Mouse (Mus musculus) hematopoietic stem cell, adult 5-6 weeks (primary cell): ENCODE measurements around the gene T2. TPM values are rescaled to one million over a fixed set of nuclear protein-coding genes. Genes with fewer than 3 reads are reported as not detected.
"Not testable (repeated sequence)": the region's sequence is repeated elsewhere in the genome, so short reads cannot be mapped to it uniquely, and the experiment has no call there.

Source experiments
- ATAC-seq, 2 experiments: fragments of 125-278 bp in 1 of 2; replicated peaks in 1 of 2; 2 replicates each; pipeline ENCODE4 v1.8.0; 2016 to 2017; ENCODE audit warnings: inconsistent platforms in 2 of 2, mild to moderate bottlenecking in 2 of 2, moderate number of reproducible peaks in 2 of 2, low read depth in 1 of 2, moderate TSS enrichment in 1 of 2; ENCODE audit not compliant: low FRiP score in 2 of 2, poor library complexity in 2 of 2, severe bottlenecking in 2 of 2, insufficient read depth in 1 of 2, low TSS enrichment in 1 of 2
- total RNA-seq: library from RNA; stranded (forward); fragments of 172-1452, 232-1000 nt; gene quantifications from 2 replicates; pipeline ENCODE4 v1.2.3, GENCODE M21; 2017

The T2 gene
- total RNA-seq, 1 experiment from 2014 or later, result not detected

- no peak for ATAC-seq
Measured at GRCm38 (mm10) chr17:8397946-8398345, 42.2 kb downstream of the T2 start.

- ATAC-seq, result not testable (repeated sequence)
Measured at GRCm38 (mm10) chr17:8403932-8404331, 48.1 kb downstream of the T2 start.

- ATAC-seq, result no peak
Measured at GRCm38 (mm10) chr17:8406285-8406684, 50.5 kb downstream of the T2 start.

- not testable (repeated sequence) for ATAC-seq
Measured at GRCm38 (mm10) chr17:8408002-8408401, 52.2 kb downstream of the T2 start.

DNA sequence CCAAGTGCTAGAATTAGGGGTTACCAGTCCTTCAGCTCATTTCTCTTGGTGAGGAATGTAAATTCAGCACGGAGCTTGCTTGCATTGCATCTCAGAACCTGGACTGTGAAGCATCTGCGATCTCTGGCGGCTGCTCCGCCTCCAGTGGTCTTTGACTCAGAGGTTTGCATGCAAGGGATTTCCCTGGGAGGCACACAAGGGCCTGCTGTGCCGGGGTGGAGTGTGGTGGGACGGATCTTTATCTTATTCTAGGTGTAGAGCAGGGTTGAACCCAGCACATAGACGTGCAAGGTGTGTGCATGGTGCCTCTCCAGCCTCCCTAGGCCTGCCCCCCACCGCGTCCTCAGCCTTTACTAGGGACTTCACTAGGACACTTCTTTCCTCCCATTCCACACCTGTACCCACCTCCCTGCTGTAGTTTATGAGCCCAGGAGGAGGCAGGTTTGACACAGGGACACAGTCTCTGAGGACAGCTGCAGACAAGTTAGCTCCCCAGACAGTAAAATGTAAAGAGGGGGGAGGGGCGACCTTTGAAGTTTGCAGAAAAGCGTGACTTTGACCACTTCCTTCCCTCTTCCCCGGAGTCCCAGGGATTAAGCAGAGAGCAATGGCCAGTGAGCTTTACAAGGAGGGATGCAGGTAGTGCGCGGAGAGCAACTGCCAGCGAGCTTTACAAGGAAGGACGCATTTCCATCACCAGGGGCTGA, 53.0 kb downstream of the T2 start:
- ATAC-seq, result peak; percentile 29 to 47; a peak in 2 of 4 replicates

- ATAC-seq, result no peak
Measured at GRCm38 (mm10) chr17:8410330-8410729, 54.5 kb downstream of the T2 start.

DNA sequence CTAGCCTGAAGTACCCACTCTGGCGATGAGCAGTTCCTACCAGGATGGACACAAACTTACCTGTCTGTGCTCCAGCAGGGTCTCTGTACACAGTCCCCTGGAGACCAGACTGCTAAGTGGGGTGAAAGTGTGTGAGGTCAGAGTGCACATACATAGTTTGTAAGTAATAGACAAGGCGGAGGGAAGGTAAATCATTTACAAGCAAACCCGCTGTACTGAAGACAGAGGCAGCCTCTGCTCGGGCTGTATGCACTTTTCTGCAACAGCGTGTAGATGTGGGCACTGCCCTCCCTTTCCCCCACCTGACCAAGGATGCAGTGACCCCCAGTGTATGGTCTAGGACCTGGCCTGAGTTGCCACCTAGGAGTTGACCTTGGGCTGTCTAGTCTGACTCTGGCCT, 57.9 kb downstream of the T2 start:
- no peak for ATAC-seq

- ATAC-seq, result no peak
Measured at GRCm38 (mm10) chr17:8415533-8415932, 59.7 kb downstream of the T2 start.

GRCm38 (mm10) chr17:8416865-8417264, 61.1 kb downstream of the T2 start:
- ATAC-seq, result no peak

DNA sequence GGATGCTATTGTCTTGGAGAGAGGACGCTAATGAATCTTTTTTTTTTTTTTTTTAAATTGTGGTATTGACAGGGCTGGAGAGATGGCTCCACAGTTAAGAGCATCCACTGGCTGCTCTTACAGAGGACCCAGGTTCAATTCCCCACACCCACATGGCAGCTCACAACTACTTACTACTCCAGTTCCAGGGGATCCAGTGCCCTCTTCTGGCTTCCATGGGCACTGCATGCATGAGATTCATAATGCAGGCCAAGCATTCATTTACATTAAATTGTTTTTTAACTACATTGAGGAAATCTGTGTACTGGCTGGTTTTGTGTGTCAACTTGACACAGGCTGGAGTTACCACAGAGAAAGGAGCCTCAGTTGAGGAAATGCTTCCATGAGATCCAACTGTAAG, 64.9 kb downstream of the T2 start:
- ATAC-seq, result no peak

DNA sequence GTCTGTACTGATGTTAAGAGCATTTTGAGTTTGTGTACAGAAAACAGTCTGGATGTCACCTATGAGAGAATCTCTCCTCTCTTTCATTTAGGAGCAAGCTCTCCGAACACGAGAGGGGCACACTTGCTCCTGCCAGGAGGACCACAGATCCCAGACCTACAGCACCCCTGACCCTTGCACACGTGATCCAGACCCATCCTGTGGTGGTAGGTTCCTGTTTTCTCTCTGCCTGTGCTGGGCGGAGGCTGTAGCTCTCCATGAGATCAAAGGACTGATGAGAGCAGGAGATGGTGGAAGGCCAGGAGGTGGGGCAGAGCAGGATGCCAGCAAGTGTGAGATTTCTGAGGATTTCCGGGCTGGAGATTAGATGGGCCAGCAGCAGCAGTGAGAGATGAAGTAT, 65.7 kb downstream of the T2 start:
- ATAC-seq, result peak; percentile 42 to 79; a peak in 3 of 4 replicates

- ATAC-seq, result no peak
Measured at GRCm38 (mm10) chr17:8423283-8423682, 67.5 kb downstream of the T2 start.

GRCm38 (mm10) chr17:8429436-8429835, 73.6 kb downstream of the T2 start:
- 0 out of 4 replicates have a peak, but pooled peaks of 1 of the 2 experiments have one; percentile 20 for ATAC-seq

DNA sequence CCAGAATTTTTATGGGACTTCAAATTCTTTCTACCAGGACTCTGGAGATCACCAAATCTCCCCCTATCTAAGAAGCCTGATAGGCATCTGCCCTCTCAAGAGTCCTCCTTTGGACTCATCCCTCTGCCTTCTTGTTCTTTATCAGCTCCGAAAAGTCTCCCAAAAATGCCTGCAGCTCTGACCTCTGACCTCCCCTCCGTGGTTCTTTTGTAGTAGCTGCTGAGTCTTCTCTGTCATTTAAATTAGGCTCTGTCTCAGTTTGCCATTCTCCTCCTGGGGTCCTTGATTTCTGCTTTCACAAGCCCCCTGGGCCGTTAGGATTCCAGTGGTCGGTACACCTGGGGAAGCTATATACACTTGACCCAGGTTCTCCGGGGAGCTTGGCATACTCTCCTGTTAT, 74.1 kb downstream of the T2 start:
- no peak for ATAC-seq

- no peak for ATAC-seq
Measured at GRCm38 (mm10) chr17:8432179-8432800, 76.5 kb downstream of the T2 start.

DNA sequence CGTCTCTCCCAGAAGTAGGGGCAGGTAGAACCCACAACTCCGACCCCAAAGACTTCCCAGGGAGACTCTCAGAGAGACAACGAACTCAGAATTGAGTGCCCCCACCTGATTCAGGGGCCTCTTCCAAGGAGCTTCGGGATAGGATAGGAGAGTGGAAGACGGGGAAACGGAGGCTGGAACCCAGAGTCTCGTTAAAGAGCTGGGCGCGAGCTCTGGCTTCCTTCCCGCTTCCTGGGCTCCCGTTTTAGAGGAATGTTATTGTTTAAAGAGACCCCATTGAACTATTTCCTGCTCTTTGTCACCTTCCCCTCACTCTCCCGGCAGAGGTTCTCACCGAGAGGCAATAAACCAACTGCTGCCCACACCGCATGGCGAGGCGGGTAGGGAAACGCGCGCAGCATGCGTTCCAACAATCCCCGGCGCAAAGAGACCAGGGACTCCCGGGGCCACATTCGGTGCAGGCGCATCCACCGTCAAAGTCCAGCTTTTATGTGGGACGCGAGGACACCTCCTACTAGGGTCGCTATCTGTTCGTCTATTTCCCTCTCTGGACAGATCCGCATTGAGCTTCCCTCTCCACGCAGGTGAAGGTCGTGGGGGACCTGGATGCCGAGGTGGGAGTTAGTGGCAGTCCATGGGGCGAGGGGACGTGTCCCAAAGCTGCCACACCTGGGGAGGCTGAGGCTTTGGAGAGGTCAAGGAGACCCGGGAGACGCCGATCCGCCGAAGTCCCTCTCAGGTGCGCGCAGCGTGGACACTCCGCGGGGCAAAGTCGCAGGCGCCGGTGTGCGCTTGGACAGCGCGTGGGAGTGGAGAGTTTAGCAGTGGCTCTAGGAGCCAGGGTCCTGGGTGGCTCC, 77.6 kb downstream of the T2 start:
- ATAC-seq, result no peak

GRCm38 (mm10) chr17:8433978-8434960, 78.5 kb downstream of the T2 start, which contains the start of gene T:
Gene T, plus strand, starts transcription at chr17:8434423.
- ATAC-seq, result no peak
